Mouse (Mus musculus) CH12.LX (cell line): ENCODE measurements around the gene Commd1. TPM values are rescaled to one million over a fixed set of nuclear protein-coding genes. Genes with fewer than 3 reads are reported as not detected.

Source experiments
- DNase-seq: peaks from one replicate; pipeline ENCODE4 v3.0.0-alpha.2; 2013; ENCODE audit errors: extremely low read depth
- H3K27ac ChIP-seq: 2 replicates; pipeline ENCODE4 v1.5.1; 2012; ENCODE audit warnings: low read depth, mild to moderate bottlenecking, control low read depth, moderate library complexity; ENCODE audit not compliant: insufficient read depth
- H3K27me3 ChIP-seq: replicated peaks from 2 replicates; pipeline ENCODE3; 2012; ENCODE audit warnings: inconsistent platforms
- H3K36me3 ChIP-seq, 2 experiments: replicated peaks in 1 of 2; 2 replicates each; pipeline versions ENCODE3 to v1.6.1; 2012; ENCODE audit warnings: inconsistent platforms in 1 of 2, low read length in 1 of 2, mild to moderate bottlenecking in 1 of 2, mixed read lengths in 1 of 2, moderate library complexity in 1 of 2; ENCODE audit not compliant: control insufficient read depth in 1 of 2, insufficient read depth in 1 of 2
- H3K4me1 ChIP-seq, 2 experiments: 2 replicates each; pipeline ENCODE4 v1.6.1; 2012; ENCODE audit warnings: inconsistent platforms in 1 of 2, moderate library complexity in 1 of 2; ENCODE audit not compliant: insufficient read depth in 2 of 2, control insufficient read depth in 1 of 2
- H3K4me2 ChIP-seq: 2 replicates; pipeline ENCODE4 v1.6.1; 2012; ENCODE audit warnings: low read depth, mild to moderate bottlenecking, control low read depth; ENCODE audit not compliant: poor library complexity, insufficient read depth, severe bottlenecking
- H3K4me3 ChIP-seq, 3 experiments: fragments of 150-350 bp in 1 of 3; sonication (generic) in 1 of 3; replicated peaks in 1 of 3; 2 replicates each; pipeline versions ENCODE3 to v1.5.1; 2011 to 2012; ENCODE audit warnings: low read depth in 2 of 3, low read length in 2 of 3, mild to moderate bottlenecking in 2 of 3, moderate library complexity in 2 of 3, control low read depth in 1 of 3, improper control_type of control experiment in 1 of 3, inconsistent platforms in 1 of 3, mixed read lengths in 1 of 3; ENCODE audit not compliant: poor library complexity in 1 of 3
- H3K79me2 ChIP-seq: replicated peaks from 2 replicates; pipeline ENCODE4 v1.6.1; 2012; ENCODE audit warnings: mild to moderate bottlenecking, moderate library complexity; ENCODE audit not compliant: control insufficient read depth, poor library complexity, insufficient read depth, severe bottlenecking; ENCODE audit errors: extremely low read depth
- H3K9ac ChIP-seq: 2 replicates; pipeline ENCODE4 v1.6.1; 2012; ENCODE audit warnings: low read depth, mild to moderate bottlenecking, control low read depth, moderate library complexity; ENCODE audit not compliant: insufficient read depth
- H3K9me3 ChIP-seq: replicated peaks from 2 replicates; pipeline ENCODE3; 2012; ENCODE audit warnings: low read length, inconsistent platforms, mixed read lengths
- BHLHE40 ChIP-seq: IDR thresholded peaks from 2 replicates; pipeline ENCODE4 v1.6.1; 2011; ENCODE audit warnings: mild to moderate bottlenecking, low read depth, low read length, improper control_type of control experiment
- CHD1 ChIP-seq: IDR thresholded peaks from 2 replicates; pipeline ENCODE4 v1.6.1; 2012; ENCODE audit warnings: low read depth, low read length, improper control_type of control experiment, inconsistent platforms
- CHD2 ChIP-seq: IDR thresholded peaks from 2 replicates; pipeline ENCODE4 v1.6.1; 2011; ENCODE audit warnings: low read length, improper control_type of control experiment
- CTCF ChIP-seq, 2 experiments: IDR thresholded peaks in 1 of 2; conservative IDR thresholded peaks in 1 of 2; 2 replicates each; pipeline ENCODE4 v1.5.1; 2011 to 2012; ENCODE audit warnings: low read depth in 2 of 2, low read length in 2 of 2, improper control_type of control experiment in 1 of 2, inconsistent platforms in 1 of 2, mild to moderate bottlenecking in 1 of 2, moderate library complexity in 1 of 2
- E2F4 ChIP-seq: IDR thresholded peaks from 2 replicates; pipeline ENCODE4 v1.6.1; 2011; ENCODE audit warnings: low read depth, low read length, improper control_type of control experiment; ENCODE audit not compliant: insufficient replicate concordance
- ELF1 ChIP-seq: IDR thresholded peaks from 2 replicates; pipeline ENCODE4 v1.6.1; 2014; ENCODE audit warnings: low read depth, mild to moderate bottlenecking, inconsistent platforms, low read length, improper control_type of control experiment
- EP300 ChIP-seq: IDR thresholded peaks from 2 replicates; pipeline ENCODE4 v1.6.1; 2011; ENCODE audit warnings: low read length, improper control_type of control experiment
- ETS1 ChIP-seq: conservative IDR thresholded peaks from 2 replicates; pipeline ENCODE4 v1.6.1; 2012; ENCODE audit warnings: low read depth, mild to moderate bottlenecking, inconsistent platforms, low read length, improper control_type of control experiment, moderate library complexity
- IRF4 ChIP-seq: IDR thresholded peaks from 2 replicates; pipeline ENCODE4 v1.6.1; 2014; ENCODE audit warnings: low read depth, mild to moderate bottlenecking, inconsistent platforms, low read length, improper control_type of control experiment
- JUN ChIP-seq: IDR thresholded peaks from 2 replicates; pipeline ENCODE4 v1.6.1; 2011; ENCODE audit warnings: low read depth, mild to moderate bottlenecking, low read length, improper control_type of control experiment, moderate library complexity; ENCODE audit not compliant: insufficient read depth
- KAT2A ChIP-seq: IDR thresholded peaks from 2 replicates; pipeline ENCODE4 v1.6.1; 2012; ENCODE audit warnings: low read length, improper control_type of control experiment, inconsistent platforms; ENCODE audit not compliant: insufficient replicate concordance
- MAFK ChIP-seq: IDR thresholded peaks from 2 replicates; pipeline ENCODE4 v1.6.1; 2011; ENCODE audit warnings: low read length, improper control_type of control experiment; ENCODE audit not compliant: insufficient replicate concordance
- MAX ChIP-seq: IDR thresholded peaks from 2 replicates; pipeline ENCODE4 v1.6.1; 2011; ENCODE audit warnings: low read length, improper control_type of control experiment
- MEF2A ChIP-seq: IDR thresholded peaks from 2 replicates; pipeline ENCODE4 v1.6.1; 2014; ENCODE audit warnings: low read depth, mild to moderate bottlenecking, inconsistent platforms, low read length, improper control_type of control experiment, borderline replicate concordance
- MYC ChIP-seq: IDR thresholded peaks from 2 replicates; pipeline ENCODE4 v1.6.1; 2011; ENCODE audit warnings: low read depth, mild to moderate bottlenecking, improper control_type of control experiment, low read length
- POLR2A ChIP-seq: IDR thresholded peaks from 2 replicates; pipeline ENCODE4 v1.6.1; 2011; ENCODE audit warnings: low read depth, mild to moderate bottlenecking, improper control_type of control experiment, low read length
- POLR2AphosphoS2 ChIP-seq: IDR thresholded peaks from 2 replicates; pipeline ENCODE4 v1.6.1; 2011; ENCODE audit warnings: low read depth, low read length, improper control_type of control experiment
- SIN3A ChIP-seq: IDR thresholded peaks from 2 replicates; pipeline ENCODE4 v1.6.1; 2012; ENCODE audit warnings: low read length, improper control_type of control experiment, inconsistent platforms
- TBP ChIP-seq: conservative IDR thresholded peaks from 2 replicates; pipeline ENCODE4 v1.6.1; 2011; ENCODE audit warnings: low read depth, low read length, improper control_type of control experiment
- TCF12 ChIP-seq: IDR thresholded peaks from 2 replicates; pipeline ENCODE4 v1.6.1; 2014; ENCODE audit warnings: low read depth, mild to moderate bottlenecking, inconsistent platforms, low read length, improper control_type of control experiment
- UBTF ChIP-seq: IDR thresholded peaks from 2 replicates; pipeline ENCODE4 v1.6.1; 2012; ENCODE audit warnings: low read depth, mild to moderate bottlenecking, inconsistent platforms, low read length, improper control_type of control experiment, moderate library complexity
- USF1 ChIP-seq: IDR thresholded peaks from 2 replicates; pipeline ENCODE4 v1.6.1; 2014; ENCODE audit warnings: low read depth, mild to moderate bottlenecking, inconsistent platforms, low read length, improper control_type of control experiment
- ZC3H11A ChIP-seq: IDR thresholded peaks from 2 replicates; pipeline ENCODE4 v1.6.1; 2012; ENCODE audit warnings: low read depth, mild to moderate bottlenecking, inconsistent platforms, low read length, improper control_type of control experiment
- ZNF384 ChIP-seq: IDR thresholded peaks from 2 replicates; pipeline ENCODE4 v1.6.1; 2012; ENCODE audit warnings: low read depth, low read length, improper control_type of control experiment, inconsistent platforms
- dilution Hi-C: fragments of 300-500 bp; cut with MboI; formaldehyde crosslinking; loops from 2 replicates; pipeline ENCODE4 v1.14.3; 2020; ENCODE audit warnings: low sequenced_read_pairs; ENCODE audit not compliant: extremely low pct_unique_long_range_greater_than_20kb, extremely low pct_ligation_motif_present
- in situ Hi-C: fragments of 300-500 bp; cut with MboI; formaldehyde crosslinking; loops from 3 replicates; pipeline ENCODE4 v1.14.3; 2019; ENCODE audit warnings: low sequenced_read_pairs, low pct_ligation_motif_present, low pct_unique_long_range_greater_than_20kb, mixed read lengths
- polyA plus RNA-seq: library from polyadenylated mRNA; unstranded; fragments of >175 nt; gene quantifications from 2 replicates; pipeline ENCODE4 v1.2.1, GENCODE M21; 2012; ENCODE audit warnings: low read depth; ENCODE audit not compliant: insufficient read length
- total RNA-seq, 2 experiments: library from RNA; depleted of rRNA; stranded (reverse); fragments of 300-350 nt in 1 of 2; fragments of >200 nt in 1 of 2; gene quantifications; 2 replicates each; pipeline ENCODE4 v1.2.3; 2012 to 2014

Commd1 gene
- total and polyA plus RNA-seq, 3 experiments, result 109 to 163 (median 113) TPM

DNA sequence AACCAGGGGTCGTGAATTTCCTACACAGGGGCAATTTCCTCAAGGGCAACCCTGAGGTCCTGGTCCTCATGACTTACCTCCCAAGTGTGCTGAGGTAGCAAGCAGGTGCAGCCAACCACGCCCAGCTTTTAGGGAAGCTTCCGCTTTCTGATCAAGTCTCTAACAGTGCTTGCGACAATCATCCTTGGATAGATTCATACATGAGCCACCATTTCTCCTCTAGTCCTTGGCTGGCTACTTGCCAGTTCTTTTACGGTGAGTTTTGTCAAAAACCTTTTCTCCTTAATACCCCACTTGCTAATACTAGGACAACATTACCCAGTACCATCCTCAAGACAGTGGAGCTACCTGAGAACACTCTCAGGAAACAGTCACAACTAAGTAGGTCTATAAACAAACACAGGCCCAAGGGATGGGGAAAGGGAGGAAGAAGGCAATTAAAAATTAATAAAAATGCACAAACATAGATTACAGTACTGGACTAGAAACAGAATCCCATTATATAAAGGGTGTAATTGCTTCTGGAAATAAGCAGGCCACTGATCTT is 133.5 kb downstream of the Commd1 start:
- Histone ChIP-seq H3K27ac (peak overlapping the region; percentile 81), H3K9ac (no peak overlapping the region)
- no peak for TF ChIP-seq USF1
- TF ChIP-seq BHLHE40, result peak; percentile 50; the same call in 1 of the 2 replicates
- no peak for TF ChIP-seq TBP
- 0 out of 2 replicates have a peak, but pooled peaks have one; percentile 52 for TF ChIP-seq CHD1
- TF ChIP-seq UBTF, result no peak
- no peak for TF ChIP-seq ZC3H11A
- no peak for TF ChIP-seq E2F4
- no peak for TF ChIP-seq KAT2A
- TF ChIP-seq CHD2, result peak; percentile 20; the same call in 1 of the 2 replicates
- no peak for TF ChIP-seq ZNF384
- TF ChIP-seq MAFK, result 0 out of 2 replicates have a peak, but pooled peaks have one; percentile 20

DNA sequence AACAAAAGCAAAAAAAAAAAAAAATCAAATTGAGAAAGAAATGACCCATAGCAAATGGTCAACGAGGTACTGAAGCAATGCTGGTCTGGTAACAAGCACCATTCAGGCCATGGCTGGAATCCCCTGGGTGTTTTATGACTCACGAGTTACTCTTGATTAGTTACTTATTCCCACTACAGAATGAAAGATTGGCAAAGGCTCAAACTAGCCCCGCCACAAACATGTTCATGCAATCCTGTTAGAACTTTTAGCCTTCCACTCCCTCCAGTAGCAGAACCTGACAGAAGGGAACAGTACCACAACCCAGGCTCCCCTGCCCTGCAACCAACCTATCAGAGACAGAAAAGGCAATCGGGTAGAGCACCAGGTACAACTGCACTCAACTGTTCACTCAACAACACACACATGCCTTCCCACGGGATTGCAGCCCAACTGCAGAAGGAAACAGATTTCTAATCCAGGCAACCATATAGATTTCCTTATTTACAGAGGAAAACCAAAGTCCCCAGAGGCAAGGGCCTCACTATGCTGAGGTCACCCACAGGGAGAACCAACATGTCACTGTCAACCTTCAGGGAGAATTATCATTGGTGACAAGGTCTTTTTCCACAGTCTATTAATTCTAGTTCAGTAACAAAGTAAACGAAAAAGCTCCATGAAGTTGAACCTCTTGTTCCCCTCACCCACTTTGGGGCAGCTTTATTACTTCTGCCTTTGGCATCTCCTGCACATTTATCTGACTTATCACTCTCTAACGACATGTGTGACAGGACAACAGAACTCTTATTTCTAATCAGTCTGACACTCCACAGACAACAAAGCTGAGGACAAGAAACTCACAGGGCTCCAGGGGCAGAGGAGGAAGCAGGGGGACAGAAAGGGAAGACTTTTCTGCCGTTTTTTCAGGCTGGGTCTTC is 134.2 kb downstream of the Commd1 start:
- Histone ChIP-seq H3K79me2 (peaks cover 93% of the 10 kb centered on the region), H3K4me1 (peaks cover 40 to 96% of the 10 kb centered on the region in 2 experiments), H3K9me3 (no peaks in the 10 kb centered on the region), H3K27me3 (no peaks in the 10 kb centered on the region), H3K36me3 (peaks cover 0 to 43% of the 10 kb centered on the region in 2 experiments), H3K4me3 (peak overlapping the region in 2 of 3 experiments; percentile 17), H3K9ac (peak overlapping the region; percentile 58; the same call in 1 of the 2 replicates), H3K4me2 (peak overlapping the region; percentile 99), H3K27ac (peak overlapping the region; percentile 81)
- no peak for DNase-seq
- TF ChIP-seq POLR2A (no peak), ETS1 (peak; percentile 31), CTCF (conservative IDR thresholded peaks at IDR 0.05 in 1 of 2, IDR thresholded peaks at IDR 0.05 in 1 of 2; ENCODE audit: low read depth in 2 of 2, low read length in 2 of 2) (no peak), CHD1 (peak; percentile 62), BHLHE40 (no peak; the same call in 1 of the 2 replicates), JUN (no peak; the same call in 1 of the 2 replicates), EP300 (peak; percentile 48), ZNF384 (peak; percentile 64; the same call in 1 of the 2 replicates), POLR2AphosphoS2 (no peak), MEF2A (no peak), ELF1 (no peak), MYC (no peak; the same call in 1 of the 2 replicates), IRF4 (peak; percentile 72), UBTF (0 out of 2 replicates have a peak, but pooled peaks have one; percentile 15), TCF12 (0 out of 2 replicates have a peak, but pooled peaks have one; percentile 15), SIN3A (no peak; the same call in 1 of the 2 replicates), MAX (no peak; the same call in 1 of the 2 replicates)
- dilution Hi-C loops, result no loop called here
- in situ Hi-C loops, result no loop called here

More for the DNA sequence above, 133.5 kb downstream of the Commd1 start:
- peaks cover 3 to 47% of the 10 kb centered on the region in 2 experiments for H3K36me3 ChIP-seq
- H3K79me2 ChIP-seq, result peaks cover 93% of the 10 kb centered on the region
- H3K4me2 ChIP-seq, result peak overlapping the region; percentile 99
- no peaks in the 10 kb centered on the region for H3K9me3 ChIP-seq
- dilution Hi-C loops (no loop called here), in situ Hi-C loops (no loop called here)
- peaks cover 40 to 96% of the 10 kb centered on the region in 2 experiments for H3K4me1 ChIP-seq
- DNase-seq, result no peak
- H3K4me3 ChIP-seq, result no peak overlapping the region
- H3K27me3 ChIP-seq, result no peaks in the 10 kb centered on the region
